Mouse (Mus musculus): ENCODE measurements around the gene Cel.
A peak's percentile ranks its signal among the peaks of the same experiment; 100 is the strongest.

Gene Cel

DNA sequence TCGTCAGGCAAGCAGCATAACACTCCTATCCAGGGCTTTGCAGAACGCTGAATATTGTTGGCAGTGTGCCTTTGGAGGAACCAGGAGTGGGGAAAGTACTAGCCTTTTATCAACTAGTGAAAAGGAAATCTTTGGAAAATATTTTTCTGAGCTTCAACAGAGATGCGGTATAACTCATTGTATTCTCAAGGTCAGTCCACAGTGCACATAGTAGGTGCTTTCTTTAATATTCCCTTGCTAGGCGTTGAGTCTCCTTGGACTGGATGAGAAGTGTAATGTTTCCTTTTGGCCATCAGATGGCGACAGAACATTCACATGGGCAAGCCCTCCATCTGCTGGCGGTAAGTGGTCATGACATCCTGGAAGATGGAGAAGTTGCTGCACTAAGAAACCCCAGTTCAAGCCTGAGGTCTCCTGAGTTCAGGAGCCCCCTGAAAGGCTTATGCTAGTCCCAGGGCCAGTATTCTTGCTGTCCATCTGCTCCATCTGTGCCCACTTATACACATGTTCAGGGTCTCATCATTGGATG is 21.9 kb upstream of the Cel start:
- DNase-seq (ENCODE audit: low spot score): peak; percentile 89

GRCm38 (mm10) chr2:28583651-28584050 is 20.4 kb upstream of the Cel start, which contains the start of gene Gtf3c5:
TSS of gene Gtf3c5 (minus strand) at chr2:28583751.
- DNase-seq (ENCODE audit: low spot score): no peak

DNA sequence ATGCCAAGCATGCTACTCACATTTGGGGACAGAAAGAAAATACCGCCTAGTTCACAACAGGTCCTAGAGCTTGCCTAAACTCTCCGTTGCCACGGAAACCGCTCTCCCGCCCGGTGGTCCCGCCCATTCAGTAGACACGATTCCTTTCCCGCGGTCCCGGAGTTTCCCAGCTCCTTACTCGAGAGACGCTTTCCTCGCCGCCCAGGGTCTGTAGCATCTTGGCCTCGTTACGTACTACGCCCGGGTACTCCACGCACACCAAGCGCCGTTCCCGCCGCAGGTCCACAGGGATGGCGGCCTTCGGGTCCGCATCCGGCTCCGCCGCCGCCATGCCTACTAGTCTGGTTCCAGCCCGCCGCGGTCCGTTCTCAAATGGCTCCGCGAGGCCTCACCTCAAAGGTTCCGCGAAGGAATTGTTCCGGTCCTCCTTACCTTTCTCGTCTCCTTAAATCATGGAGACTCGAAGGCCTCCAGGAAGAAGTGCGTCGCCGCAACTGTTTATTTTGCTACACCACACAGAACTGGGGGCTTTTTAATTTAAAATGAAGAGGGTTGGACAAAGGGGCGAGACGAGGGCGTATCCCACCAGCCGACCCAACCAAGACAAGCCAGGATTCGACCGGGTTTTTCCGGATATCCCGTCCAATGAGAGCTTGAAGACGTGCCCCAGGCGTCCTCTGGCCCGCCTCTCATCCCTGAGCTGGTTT is 19.6 kb upstream of the Cel start:
- DNase-seq (ENCODE audit: low spot score): peak; percentile 90

- peak; percentile 45 for DNase-seq (ENCODE audit: low spot score)
Measured at GRCm38 (mm10) chr2:28578003-28578402, 14.8 kb upstream of the Cel start.

DNA sequence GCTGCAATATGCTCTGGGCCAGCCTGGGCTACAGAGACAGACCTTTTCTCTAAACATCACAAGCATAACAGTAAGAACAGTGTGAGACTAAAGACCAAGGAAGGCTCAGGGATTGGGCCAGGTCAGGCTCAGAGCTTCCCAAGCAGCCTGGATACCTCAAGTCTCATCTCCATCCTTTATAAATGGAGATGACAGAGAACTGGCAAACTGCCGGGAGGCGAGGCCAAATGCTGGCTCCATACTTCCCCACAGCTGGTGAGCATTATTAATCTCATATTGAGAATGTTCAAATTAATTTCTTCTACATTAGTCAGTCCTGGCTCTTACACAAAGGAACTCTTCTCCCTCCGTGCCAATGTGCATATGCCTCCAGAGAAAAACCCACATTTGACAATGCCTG is 13.6 kb upstream of the Cel start:
- no peak for DNase-seq (ENCODE audit: low spot score)

- no peak for DNase-seq (ENCODE audit: low spot score)
Measured at GRCm38 (mm10) chr2:28575341-28575740, 12.1 kb upstream of the Cel start.

DNA sequence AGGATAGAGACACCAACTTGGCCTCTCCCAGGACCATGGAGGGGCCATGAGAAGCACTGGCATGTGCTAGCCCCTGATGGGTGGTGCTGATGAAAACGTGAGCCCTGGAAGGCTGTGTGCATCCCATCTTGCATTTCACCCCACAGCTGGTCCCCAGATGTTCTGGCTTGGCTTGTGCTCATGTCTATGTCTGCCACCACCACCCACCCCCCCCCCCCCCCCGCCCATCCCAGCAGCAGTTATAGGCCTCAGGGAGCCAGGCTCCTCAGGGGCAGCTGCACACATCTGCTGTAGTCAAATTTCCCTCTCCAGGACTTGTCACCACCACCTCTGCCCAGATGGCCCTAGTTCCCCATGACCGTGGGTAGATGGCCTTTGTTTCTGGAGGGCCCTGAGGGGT is 6.7 kb upstream of the Cel start:
- no peak for DNase-seq (ENCODE audit: low spot score)

DNA sequence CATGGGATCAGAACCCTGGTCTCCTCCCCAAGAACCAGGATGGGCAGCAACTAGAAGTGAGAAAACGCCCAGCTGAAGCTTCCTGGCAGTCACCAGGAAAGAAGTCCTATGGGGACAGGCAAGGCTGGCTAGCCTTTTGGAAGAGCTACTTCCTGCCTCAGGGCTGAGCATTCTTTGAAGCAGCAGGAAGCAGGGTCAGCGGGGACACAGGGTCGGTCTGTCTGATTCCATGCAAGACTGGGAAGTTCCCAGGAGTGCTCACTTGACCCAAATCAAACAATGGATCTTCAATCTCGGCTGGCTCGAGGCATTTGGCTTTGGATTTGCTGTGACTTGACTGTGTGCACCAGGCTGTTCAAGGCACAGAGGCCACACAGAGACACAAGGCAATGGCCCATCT is 3.3 kb upstream of the Cel start:
- no peak for DNase-seq (ENCODE audit: low spot score)

- no peak for DNase-seq (ENCODE audit: low spot score)
Measured at GRCm38 (mm10) chr2:28564380-28564779, 1.2 kb upstream of the Cel start.

DNA sequence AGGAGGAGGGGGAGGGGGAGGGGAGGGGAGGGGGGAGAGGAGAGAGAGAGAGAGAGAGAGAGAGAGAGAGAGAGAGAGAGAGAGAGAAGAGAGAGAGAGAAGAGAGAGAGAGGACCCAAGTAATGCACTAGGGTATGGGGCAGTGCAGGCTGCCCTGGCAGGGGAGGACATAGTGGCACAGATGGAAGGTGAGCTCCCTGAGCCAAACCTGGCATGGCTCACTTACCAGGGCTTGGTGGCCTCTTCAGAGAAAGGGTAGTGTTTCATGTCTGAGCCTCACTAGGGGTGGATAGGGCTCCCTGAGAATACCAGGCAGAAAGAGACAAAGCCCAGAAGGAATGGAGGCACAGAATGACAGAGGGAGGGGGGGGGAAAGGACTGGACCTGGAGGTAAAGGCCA is 627 bp upstream of the Cel start:
- no peak for DNase-seq (ENCODE audit: low spot score)

GRCm38 (mm10) chr2:28557452-28557851 is 5.8 kb downstream of the Cel start:
- DNase-seq (ENCODE audit: low spot score): no peak

- no peak for DNase-seq (ENCODE audit: low spot score)
Measured at GRCm38 (mm10) chr2:28552301-28552700, 10.9 kb downstream of the Cel start.

GRCm38 (mm10) chr2:28549157-28549556 is 14.0 kb downstream of the Cel start:
- no peak for DNase-seq (ENCODE audit: low spot score)

DNA sequence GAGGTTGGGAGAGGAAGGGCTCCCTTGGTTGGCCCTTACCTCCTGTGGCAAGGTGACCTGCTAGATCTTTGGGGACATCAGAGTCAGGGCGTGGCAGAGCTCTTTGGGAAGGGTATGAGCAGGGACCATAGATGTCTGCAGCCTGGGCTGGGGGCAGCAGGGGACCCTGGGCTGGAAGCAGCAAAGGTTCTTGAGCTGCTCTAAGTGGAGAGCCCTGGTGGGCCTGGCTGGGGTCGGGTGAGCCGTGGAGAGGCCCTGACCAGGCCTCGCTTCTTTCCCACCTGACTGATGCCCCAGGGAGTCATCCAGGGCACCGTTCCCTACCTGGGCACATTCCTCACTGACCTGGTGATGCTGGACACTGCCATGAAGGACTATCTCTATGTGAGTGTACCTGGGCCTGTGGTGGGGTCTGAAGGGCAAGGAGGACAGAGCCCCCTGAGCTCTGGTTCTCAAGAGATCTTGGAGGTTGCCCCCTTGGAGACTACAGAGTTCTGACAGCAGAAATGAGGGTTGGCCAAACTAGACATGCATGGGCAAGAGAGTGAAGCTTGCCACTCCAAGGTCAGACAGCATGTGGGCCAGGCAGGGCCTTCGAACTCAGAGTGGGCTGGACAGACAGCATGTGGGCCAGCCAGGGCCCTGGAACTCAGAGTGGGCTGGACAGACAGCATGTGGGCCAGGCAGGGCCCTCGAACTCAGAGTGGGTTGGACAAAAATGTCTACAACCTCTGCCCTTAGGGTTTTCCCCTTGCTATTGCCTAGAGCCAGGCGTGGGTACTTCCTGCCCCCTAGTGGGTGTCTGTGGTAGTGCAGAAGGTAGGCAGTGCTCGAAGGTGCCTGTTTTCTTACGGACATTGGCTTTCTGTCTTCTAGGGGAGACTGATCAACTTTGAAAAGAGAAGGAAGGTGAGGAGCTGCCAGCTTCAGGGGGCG is 15.7 kb downstream of the Cel start:
- peak; percentile 78 for DNase-seq (ENCODE audit: low spot score)

DNA sequence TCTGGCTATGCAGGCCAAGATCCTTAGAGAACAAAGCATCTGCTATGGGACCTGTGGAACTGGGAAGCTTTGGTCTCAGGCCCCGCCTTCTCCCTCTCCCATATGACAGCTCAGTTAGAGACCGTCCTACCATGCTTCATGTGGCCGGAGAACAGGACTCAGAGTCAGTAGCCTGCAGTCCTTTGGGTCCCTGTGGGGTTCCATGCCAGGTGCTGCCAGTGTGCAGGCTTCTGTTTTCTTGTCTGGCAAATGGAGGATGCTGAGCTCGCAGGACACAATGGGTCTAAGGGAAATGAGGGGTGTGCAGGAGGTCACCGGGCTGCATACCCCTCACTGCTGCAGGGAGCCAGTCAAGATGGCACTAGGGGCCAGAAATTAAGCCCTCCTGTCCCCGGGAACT is 16.6 kb downstream of the Cel start:
- DNase-seq (ENCODE audit: low spot score): no peak

GRCm38 (mm10) chr2:28545976-28546375 is 17.2 kb downstream of the Cel start:
- DNase-seq (ENCODE audit: low spot score): peak; percentile 63

DNA sequence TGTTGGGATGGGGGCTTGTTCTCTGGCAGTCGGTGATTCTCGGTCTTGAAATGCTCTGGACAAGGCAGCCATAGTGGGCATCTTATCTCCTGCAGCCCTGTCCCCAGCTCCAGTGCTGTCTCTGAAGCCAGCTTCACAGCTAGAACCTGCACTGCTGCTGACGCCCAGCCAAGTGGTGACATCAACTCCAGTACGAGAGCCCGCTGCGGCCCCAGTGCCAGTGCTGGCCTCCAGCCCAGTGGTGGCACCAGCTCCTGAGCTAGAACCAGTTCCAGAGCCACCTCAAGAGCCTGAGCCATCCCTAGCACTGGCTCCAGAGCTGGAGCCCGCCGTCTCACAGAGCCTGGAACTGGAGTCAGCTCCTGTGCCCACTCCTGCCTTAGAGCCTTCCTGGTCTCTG is 19.3 kb downstream of the Cel start:
- DNase-seq (ENCODE audit: low spot score): peak; percentile 68

- DNase-seq (ENCODE audit: low spot score): no peak
Measured at GRCm38 (mm10) chr2:28540587-28541227, 22.5 kb downstream of the Cel start.

GRCm38 (mm10) chr2:28539949-28540348 is 23.3 kb downstream of the Cel start:
- DNase-seq (ENCODE audit: low spot score): no peak

DNA sequence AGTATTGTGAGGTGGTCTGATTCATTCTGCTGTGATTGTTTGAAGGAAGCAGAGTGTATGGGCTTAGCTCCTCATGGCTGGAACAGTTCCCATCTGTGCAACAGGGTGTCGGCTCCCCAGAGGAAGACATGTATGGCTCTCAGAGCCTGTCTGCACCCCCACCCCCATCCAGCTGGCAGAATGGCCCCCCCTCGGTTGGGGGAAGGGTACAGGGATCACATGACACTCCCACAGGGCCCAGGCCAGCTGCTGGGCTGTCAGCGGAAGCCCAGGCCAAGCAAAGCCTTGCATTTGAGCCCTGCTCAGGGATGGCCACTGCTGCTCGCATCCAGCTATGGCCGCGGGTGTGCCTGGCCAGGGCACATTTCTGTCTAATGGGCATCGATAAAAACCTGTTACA is 24.0 kb downstream of the Cel start:
- DNase-seq (ENCODE audit: low spot score): peak; percentile 60

- peak; percentile 53 for DNase-seq (ENCODE audit: low spot score)
Measured at GRCm38 (mm10) chr2:28538817-28539128, 24.4 kb downstream of the Cel start.

- peak; percentile 42 for DNase-seq (ENCODE audit: low spot score)
Measured at GRCm38 (mm10) chr2:28537995-28538816, 25.0 kb downstream of the Cel start.
